Mouse (Mus musculus) gastrocnemius, adult 2 months (tissue): ENCODE data around the gene Hprt. TPM values are rescaled to one million over a fixed set of nuclear protein-coding genes. Genes with fewer than 3 reads are reported as not detected.

Experiments used
- DNase-seq: peaks from one replicate; pipeline ENCODE4 v3.0.0; 2022
- H3K27ac ChIP-seq: fragments of 200-600 bp; 2 replicates; pipeline ENCODE4 v1.8.1; 2022; ENCODE audit warnings: mild to moderate bottlenecking
- H3K4me3 ChIP-seq: fragments of 200-600 bp; 2 replicates; pipeline ENCODE4 v1.8.1; 2022; ENCODE audit warnings: mild to moderate bottlenecking, moderate library complexity
- CTCF ChIP-seq: fragments of 200-600 bp; IDR thresholded peaks from 2 replicates; pipeline ENCODE4 v1.8.1; 2022; ENCODE audit warnings: antibody characterized with exemption, mild to moderate bottlenecking, moderate library complexity
- intact Hi-C: fragments of 180-260 bp; cut with DNase I; formaldehyde crosslinking; loops from one replicate; pipeline ENCODE4 v1.15.1; 2025
- microRNA-seq: library from miRNA; unstranded; fragments of <30 nt; microRNA quantifications from one replicate; pipeline ENCODE4 v1.2.0, GENCODE M21; 2021
- total RNA-seq, 2 experiments: library from RNA; stranded (reverse); gene quantifications; 2 replicates each; pipeline ENCODE4 v1.2.3; 2021

Gene Hprt
- total RNA-seq, 2 experiments from 2014 or later, result 21.9 to 23.2 TPM

DNA sequence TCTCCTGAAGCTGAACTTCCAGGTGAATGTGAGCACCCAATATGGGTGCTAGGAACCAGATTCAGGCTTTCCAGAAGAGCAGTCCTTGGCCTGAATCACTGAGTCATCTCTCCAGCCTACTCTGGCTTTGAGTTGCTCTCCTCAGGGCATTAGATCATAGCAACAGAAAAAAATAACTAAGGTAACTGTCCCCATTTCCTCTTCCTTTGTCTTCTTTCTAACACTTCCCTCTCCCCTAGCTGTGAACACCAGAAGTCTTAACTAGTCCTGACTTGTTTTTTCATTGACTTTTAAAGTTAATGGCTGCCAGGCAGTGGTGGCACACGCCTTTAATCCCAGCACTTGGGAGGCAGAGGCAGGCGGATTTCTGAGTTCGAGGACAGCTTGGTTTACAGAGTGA is 76.5 kb downstream of the Hprt start:
- intact Hi-C loops, result no loop called here
- no peak overlapping the region for H3K27ac ChIP-seq
- TF ChIP-seq CTCF, result no peak
- DNase-seq, result no peak
- H3K4me3 ChIP-seq, result no peak overlapping the region

Small RNAs within 50 kb of the gene (microRNA-seq; reads per million reads assigned to microRNA genes)
- 12,912 reads per million, percentile 93 among the genes with 10 or more reads in this experiment for gene Mir322
- gene Mir351, result 567 reads per million, percentile 69 among the genes with 10 or more reads in this experiment
- 5.1 reads per million for gene Mir450-1
- gene Mir450-2, result 18.8 reads per million, percentile 17 among the genes with 10 or more reads in this experiment
- 57.1 reads per million, percentile 34 among the genes with 10 or more reads in this experiment for gene Mir450b
- gene Mir503, result 137 reads per million, percentile 49 among the genes with 10 or more reads in this experiment
- gene Mir542, result 277 reads per million, percentile 60 among the genes with 10 or more reads in this experiment

Other genes starting within 250 kb of the Hprt start
- gene Ccdc160, start 196.9 kb upstream of the Hprt start, total RNA-seq, result under 1 TPM; 0.14 to 0.26 TPM
- gene Phf6, start 75.9 kb upstream of the Hprt start, total RNA-seq, result 1 to 10 TPM; 3.5 to 4.6 TPM